Mouse (Mus musculus): ENCODE results near the gene Osbpl9.

DNA sequence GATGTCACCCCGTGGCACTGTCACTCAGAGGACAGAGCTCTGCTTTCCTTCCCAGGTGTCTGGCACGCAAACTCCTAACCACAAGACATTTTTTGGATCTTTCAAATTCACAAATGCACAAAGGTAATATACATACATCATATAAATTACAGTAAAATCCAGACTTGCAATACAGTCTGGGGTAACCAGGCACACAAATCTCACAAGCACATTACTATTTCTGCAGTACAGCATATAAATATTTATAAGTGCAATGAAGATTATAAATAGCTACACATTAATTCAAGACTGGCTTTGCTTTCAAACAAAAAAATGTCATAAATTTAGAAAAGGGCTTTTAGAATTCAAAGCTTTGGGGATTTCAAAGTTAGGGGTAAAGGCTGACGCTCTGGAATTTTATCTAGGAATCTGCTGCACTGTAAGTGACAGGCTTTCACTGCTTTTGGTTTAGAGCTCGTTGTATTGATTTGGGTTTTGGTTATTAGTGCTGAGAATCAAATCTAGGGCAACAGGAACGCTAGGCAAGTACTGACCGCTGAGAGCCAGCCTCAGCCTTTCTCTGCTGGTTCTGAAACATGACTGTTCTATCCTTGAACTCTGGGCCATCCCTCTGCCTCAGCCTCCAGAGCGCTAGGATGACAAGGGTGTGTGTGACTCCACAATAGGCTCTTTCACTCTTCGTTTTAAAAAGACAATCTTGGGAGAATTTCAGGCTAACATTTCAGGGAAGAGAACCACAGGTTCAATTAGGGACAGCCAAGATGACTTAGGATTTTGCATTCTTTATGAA lies 16.3 kb downstream of the Osbpl9 start:
- TF ChIP-seq CTCF (IDR thresholded peaks at IDR 0.05; ENCODE audit: extremely low read depth, insufficient read depth, insufficient read length, insufficient replicate concordance) (no peak), POLR2A (IDR thresholded peaks at IDR 0.05; ENCODE audit: low read depth, low read length) (no peak)

Data from spleen, adult 2 months (tissue).